Mouse (Mus musculus) adrenal gland, postnatal 36 days (tissue): ENCODE results near the gene Mlx. TPM values are rescaled to one million over a fixed set of nuclear protein-coding genes. Genes with fewer than 3 reads are reported as not detected.
"Not testable (repeated sequence)": the region's sequence is repeated elsewhere in the genome, so short reads cannot be mapped to it uniquely, and the experiment has no call there.

ENCODE experiments used
- DNase-seq, 2 experiments: peaks; one replicate each; pipeline ENCODE4 v3.0.0; 2021; ENCODE audit warnings: mixed read lengths in 1 of 2
- total RNA-seq, 2 experiments: library from RNA; stranded (reverse); gene quantifications; 2 replicates each; pipeline ENCODE4 v1.2.3; 2021

Gene Mlx
- total RNA-seq, 2 experiments from 2014 or later = 50.1 to 63.1 TPM

DNA sequence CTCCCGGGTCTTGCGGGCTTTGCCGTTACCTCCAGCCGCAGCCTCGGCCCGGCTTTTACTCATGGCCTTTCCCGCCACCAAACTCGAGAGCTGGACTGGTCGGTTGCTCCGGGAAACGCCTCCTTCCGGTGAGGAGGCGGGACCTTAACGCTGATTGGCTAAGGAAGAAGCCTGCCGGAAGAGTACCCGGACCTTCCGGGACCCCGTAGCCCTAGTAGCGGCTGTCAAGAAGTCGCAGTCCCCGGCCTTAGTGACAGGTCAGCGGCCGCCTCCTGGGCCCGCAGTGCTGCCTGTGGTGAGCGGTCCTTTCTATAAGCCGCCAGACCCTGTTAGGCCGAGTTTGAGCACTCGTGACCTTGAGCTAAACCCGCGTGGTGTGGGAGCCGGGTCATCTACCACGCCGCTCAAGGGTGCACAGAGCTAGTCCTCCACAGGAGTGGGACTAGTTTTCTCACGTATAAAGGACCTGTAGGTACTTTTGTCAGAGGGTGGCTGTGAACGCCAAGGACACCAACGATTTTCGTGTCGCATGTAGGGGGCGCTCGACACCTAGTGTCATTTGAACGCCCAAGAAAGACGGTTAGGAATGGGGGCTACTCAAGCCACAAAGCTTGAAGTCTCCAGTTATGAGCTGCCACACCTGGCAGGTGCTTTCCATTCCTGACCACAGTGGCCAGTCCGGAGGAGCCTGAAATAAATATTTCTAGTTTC, 8.4 kb downstream of the Mlx start, which contains the start of gene Psmc3ip:
Gene Psmc3ip (minus strand): TSS at position 123 of the 711 bp plus-strand sequence.
- DNase-seq = peak; percentile 95 to 96

- DNase-seq = no peak
Measured at GRCm38 (mm10) chr11:101098231-101098630, 11.2 kb downstream of the Mlx start.

- DNase-seq = no peak
Measured at GRCm38 (mm10) chr11:101103011-101103410, 15.9 kb downstream of the Mlx start.

DNA sequence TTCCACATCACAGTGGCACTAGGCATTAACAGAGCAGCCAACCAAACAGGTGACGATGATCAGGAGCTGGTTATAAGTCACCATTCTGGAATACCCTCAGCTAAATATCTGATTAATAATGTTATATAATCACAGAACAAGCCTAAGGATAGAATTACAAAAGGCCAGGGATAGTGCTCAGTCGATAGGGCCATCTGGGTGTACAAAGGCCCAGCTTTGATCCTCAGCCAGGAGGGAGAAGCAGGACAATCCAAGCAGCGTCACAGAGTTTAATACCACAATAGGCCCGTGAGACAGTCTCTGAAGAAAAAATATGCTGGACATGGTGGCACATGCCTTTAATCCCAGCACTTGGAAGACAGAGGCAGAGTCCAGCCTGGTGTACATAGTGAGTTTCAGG, 22.3 kb downstream of the Mlx start:
- no peak for DNase-seq

- DNase-seq = no peak
Measured at GRCm38 (mm10) chr11:101110708-101111107, 23.6 kb downstream of the Mlx start.

GRCm38 (mm10) chr11:101111178-101111577, 24.1 kb downstream of the Mlx start:
- DNase-seq = no peak

DNA sequence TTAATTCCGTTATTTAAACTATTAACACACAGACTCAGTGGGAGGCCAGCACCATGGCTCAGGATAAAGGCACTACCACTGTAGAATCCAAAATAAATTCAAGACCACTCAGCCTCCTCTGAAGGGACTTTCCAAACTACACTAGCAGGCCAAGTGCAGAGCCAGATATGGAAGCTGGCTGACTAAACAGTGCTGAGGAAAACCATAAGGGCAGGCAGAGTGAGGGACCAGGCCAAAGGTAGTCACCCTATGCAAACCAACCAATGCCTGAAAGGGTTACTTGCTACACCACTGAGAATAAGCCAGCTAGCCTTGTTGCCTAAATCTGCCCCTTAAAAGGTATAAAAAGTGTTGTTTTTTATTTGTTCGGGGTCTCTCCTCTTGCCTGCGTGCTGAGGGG, 25.1 kb downstream of the Mlx start:
- no peak for DNase-seq

DNA sequence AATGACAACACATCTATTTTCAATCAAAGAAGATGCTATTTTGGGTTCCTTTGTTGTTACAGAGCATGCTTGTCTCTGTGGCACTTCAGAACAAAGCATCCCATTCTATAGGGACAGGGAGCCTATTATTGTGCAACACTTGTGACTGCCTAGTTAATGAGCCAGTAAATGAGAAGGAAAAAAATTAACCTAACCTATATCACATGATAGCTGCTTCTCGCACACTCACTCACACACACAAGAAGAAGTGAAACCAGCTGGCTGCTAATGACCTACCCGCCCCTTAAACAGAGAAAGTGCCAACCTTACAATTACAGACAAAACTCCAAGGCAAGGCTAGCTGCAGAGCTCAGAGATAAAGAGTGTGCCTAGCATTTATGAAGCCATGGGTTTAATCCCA, 28.5 kb downstream of the Mlx start:
- DNase-seq = no peak

GRCm38 (mm10) chr11:101118105-101118504, 31.0 kb downstream of the Mlx start:
- DNase-seq = peak in 1 of 2 experiments; percentile 29

DNA sequence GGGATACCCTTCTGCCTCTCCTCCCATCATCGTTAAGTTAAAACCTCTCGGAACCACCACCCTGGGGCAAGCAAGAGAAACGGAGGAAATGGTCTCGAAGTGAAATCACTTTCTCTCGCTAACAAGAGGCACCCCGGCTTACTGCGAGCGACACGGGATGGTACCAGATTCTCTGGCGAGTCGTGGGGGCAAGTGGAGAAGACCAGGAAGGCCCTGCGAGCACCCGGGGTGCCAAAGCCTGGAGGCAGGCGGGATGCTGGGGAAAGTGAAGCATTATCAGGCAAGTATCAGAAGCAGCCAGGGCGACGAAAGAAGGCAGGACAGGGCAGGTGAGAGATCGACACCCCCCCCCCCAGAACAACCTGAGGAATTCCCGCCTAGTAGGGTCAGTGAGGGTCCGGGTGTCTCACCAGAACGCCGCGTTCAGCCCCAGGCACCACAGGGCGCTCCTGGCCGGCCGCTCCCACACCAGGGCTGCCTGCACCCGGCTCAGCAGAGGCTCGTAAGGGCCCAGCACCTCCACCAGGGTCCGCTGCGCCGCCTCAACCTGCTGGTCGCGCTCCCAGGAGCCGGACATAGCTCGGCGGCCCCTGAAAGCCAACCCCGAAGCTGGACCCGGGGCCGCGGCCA, 32.2 kb downstream of the Mlx start:
- no peak for DNase-seq

- DNase-seq = peak; percentile 99
Measured at GRCm38 (mm10) chr11:101119761-101120544, 32.9 kb downstream of the Mlx start, which contains the start of the genes Retreg3 and Tubg1. Gene Retreg3 (minus strand): TSS chr11:101119893. Gene Tubg1 (plus strand): TSS chr11:101119938.

GRCm38 (mm10) chr11:101120545-101121188, 33.6 kb downstream of the Mlx start:
- DNase-seq = no peak

- not testable (repeated sequence) for DNase-seq
Measured at GRCm38 (mm10) chr11:101124494-101124893, 37.4 kb downstream of the Mlx start.

- DNase-seq = not testable (repeated sequence)
Measured at GRCm38 (mm10) chr11:101125008-101125407, 37.9 kb downstream of the Mlx start.

- peak in 1 of 2 experiments; percentile 17 for DNase-seq
Measured at GRCm38 (mm10) chr11:101127075-101127474, 40.0 kb downstream of the Mlx start.

DNA sequence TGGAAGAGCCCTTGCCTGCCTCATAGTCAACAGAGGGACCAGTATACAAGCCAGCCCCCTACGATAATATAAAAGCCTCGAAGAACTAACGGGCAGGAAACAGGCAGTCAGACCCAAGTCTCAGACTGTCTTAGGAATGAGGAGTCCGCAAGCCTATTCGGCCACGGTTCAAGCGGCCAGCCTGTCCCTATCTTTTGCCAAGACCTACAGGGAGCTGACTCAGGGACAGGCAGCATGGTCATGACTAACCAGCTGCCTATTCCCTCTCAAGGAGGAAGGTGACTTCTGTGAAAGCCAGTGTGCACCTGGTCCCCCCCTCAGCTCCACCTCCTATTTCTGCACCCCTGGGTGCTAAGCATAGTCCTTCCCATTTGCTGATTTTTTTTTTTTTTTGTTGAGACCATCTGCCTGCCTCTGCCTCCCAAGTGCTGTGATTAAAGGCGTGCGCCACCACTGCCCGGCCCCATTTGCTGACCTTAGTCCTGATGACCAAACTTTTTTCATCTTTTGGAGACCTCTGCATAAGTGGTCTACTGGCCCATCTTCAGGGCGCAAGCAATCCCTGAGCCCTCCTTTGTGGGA, 42.0 kb downstream of the Mlx start:
- DNase-seq = peak; percentile 43 to 52

DNA sequence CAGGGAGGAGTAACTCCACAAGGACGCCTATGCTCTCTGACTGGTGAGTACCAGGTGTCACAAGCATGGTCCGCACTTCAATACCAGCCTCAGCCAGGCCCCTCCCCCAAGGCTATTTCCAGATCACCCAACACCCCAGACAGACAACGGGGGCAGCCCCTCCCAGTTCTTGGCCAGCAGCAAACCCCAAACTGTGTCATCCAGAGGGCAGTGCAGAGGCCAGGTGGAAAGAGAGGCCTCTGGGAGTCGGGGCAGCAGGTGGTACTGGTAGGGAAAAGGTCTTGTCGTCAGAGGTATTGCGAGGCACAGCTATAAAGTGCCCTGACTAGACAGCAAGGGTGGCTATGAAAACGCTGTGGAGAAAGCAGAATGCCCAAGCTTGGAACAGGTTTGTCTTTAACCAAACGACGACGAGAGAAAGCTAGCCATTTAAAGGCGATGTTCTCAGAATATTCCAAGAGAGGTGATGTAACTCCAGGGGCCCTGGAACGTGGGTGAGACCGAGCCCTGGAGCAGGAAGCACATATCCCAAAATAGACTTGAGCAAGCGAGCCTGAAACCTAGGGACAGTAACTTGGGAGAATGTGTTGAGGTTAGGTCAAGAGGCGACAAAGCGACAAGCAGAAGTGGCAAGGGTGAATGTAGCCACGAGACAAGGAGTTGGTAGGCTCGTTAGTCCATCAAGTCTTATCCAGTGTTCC, 43.1 kb downstream of the Mlx start:
- peak in 1 of 2 experiments; percentile 65 for DNase-seq

- DNase-seq = no peak
Measured at GRCm38 (mm10) chr11:101131187-101131586, 44.1 kb downstream of the Mlx start.

DNA sequence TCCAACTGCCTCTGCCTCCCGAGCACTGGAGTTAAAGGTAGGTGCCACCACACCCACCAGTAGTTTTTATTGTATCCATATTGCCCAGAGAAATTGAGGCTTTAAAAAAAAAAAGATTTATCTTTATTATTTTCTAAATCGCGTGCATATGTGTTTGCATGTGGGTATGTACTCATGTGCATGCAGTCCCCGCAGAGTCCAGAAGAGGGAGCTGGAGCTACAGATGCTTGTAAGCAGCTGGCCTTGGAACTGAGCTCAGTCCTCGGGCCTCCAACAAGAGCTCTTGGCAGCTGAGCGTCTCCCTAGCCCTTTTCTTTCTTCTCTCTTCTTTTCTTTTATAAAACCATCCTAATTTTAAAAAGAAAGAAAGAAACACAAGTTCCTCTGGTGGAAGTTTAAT, 44.6 kb downstream of the Mlx start:
- DNase-seq = peak in 1 of 2 experiments; percentile 41

GRCm38 (mm10) chr11:101133037-101133436, 46.0 kb downstream of the Mlx start:
- DNase-seq = peak in 1 of 2 experiments; percentile 15
